Mouse (Mus musculus) Muller cell, postnatal 12 days (primary cell): ENCODE data around the gene Heatr6.

Source experiments
- DNase-seq: peaks from one replicate; pipeline ENCODE4 v3.0.0-alpha.2; 2015; ENCODE audit errors: inconsistent ontology term

The Heatr6 gene

DNA sequence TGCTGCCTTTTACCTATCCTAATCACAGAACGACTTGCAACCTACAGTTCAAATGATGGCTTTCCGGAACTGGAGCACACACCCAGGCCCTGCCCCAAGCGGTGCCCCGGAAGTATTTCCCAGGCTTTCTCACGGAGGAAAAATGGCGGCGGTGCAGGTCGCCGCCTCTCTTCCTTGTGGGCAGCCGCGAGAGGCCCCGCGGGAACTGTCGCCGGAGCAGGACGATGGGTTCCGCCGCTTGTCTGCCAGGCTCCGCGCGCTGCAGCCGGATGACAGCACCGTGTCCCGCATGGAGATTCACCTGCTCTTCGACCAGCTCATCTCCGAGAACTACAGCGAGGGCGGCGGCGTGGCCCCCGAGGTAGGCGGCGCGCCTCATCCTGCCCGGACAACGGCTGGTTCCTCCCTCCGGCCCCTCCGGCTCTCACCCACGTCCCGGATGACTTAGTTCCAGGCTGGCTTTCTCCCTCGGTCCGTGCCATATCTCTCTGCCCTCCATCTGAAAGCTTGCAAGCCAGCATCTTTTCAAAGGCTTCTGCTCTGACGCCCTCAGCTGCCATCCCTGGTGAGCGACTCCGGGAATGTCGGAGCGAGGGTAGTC is at the start of gene Heatr6:
TSS of gene Heatr6 (plus strand) at position 116 of the 601 bp plus-strand sequence.
- peak; percentile 93 for DNase-seq

DNA sequence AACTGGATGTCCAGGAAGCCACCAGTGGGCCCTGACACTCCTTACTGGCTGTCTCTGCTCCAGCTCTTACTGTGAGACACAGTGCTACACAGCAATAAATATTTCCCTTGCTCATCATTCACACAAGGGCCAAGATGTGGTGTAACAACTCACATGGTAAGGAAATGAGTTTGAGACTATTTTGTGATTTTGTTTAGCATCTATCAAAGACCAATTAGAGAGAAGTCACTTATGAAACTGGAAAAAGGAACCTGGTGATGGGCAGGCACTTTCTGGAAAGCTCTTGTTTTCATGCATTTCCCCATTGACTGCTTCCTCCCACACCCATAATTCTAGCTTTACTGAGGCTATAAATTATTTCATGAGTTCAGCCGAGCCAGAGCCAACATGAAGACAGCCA is 49.8 kb upstream of the Heatr6 start, which contains the start of gene Wfdc17:
TSS of gene Wfdc17 (plus strand) at position 287 of the 400 bp plus-strand sequence.
- DNase-seq, result no peak

DNA sequence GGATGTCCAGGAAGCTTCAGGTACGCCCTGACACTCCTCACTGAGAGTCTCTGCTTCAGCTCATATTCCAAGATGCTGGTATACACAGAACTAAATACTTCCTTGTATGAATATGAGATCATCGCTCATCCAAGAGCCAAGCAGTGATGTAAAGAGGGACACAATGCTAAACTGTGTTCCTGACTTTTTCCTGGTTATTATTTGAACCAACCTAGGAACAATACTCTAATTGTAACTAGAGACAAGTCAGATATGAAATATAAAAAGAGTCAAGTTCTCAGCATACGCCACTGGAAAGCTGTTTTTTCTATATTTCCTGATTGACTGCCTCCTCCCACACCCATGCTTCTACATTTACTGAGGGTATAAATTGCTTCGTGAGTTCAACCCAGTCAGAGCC is 44.8 kb upstream of the Heatr6 start, which contains the start of gene Wfdc18:
TSS of gene Wfdc18 (plus strand) at position 301 of the 400 bp plus-strand sequence.
- no peak for DNase-seq

DNA sequence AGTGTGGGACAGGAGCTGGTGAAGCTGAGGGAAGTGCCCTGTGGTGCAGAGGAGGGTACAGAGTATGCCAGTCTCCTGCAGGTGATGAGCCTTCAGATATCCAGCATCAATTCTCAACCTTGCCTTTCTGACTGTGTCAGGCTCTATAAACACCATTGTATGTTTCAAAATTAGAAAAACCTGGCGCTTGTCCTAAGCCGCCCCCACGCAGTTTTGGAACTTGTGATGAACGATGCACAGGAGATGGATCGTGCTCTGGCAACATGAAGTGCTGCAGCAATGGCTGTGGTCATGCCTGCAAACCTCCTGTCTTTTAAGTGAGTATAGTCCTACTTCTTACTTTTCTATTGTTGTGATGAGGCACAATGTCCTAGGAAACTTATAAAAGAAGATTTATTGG is 43.8 kb upstream of the Heatr6 start:
- DNase-seq, result no peak

DNA sequence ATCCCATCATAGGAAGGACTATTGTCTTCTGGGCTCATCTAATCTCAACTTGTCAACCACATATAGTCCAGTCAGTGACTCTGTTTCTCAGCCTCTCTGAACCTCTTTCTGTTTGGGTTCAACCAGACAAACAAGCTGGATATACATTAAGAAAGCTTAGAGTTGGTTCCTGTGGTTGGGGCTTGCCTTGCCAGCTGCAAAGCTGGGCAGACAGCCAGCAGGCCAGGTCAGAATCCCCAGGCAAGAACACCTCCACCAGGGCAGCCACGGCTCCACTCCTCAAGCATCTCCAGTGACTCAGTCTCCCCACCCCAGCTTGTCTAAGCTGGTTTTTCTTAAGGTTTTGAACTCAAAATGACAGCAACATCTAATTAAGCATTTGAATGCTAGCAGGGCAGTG is 40.8 kb upstream of the Heatr6 start:
- no peak for DNase-seq

DNA sequence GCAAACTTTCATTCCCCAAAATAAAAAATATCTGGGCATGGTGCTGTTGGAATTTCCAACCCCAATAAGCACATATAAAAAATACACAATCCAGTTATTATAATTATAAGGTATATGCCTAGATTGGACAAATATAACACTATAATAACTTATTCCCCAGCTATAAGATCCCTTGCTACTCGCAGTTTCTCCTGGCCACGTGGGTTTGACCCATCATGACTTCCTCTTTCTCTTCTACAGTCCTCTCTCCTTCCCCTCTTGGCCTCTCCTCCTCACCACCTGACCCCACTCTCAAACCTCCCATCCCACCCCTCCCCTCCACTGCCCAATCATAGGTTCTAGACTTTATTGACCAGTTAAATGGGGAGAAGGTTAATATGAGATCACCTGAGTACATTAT is 39.6 kb upstream of the Heatr6 start:
- DNase-seq, result no peak

DNA sequence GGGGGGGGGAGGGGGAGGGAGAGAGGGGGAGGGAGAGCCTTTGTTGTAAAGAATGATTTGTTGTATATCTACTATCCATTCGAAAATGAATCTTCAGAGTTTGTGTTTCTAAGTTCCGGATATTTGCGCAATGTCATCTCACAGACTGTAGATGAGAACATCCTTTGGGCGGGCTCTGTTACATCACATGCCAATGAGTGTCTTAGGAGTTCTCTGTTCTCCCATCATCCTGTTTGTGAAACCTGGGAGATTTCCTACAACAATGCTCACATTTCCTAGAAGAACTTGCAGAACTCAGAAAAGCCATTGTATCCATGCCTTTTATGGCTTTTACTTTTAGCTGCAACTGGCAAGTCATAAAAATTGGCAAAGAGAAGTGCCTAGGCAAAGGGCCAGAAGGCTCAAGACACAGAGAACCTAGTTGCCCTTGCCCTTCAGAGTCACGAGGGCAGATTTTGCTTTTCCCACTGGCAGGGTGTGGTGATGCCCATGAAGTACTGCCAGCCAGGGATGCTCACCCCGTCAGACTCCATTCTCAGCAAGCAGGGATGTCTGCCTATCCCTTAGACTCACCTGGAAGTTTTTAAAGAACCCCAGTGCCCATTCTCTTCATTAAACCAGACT is 36.3 kb upstream of the Heatr6 start:
- DNase-seq, result no peak

DNA sequence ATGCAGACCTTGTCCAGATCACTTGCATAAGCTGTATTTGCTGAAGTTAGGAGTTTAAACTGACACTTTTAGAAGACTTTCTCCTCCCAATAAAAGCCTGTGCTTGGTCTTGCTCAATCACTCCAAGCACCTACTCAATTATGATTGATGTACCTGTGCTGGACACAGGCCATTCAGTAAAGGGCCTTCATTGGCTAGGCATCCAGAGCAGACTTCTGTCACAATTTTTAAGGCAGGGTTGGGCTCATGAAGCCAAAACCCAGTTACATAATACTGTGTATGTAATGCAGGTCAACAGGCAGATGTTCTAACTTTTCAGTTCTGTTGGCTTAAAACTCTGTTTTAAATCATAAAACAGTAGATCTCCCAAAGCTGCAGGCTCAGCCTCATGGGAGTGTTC is 32.7 kb upstream of the Heatr6 start:
- DNase-seq, result no peak

DNA sequence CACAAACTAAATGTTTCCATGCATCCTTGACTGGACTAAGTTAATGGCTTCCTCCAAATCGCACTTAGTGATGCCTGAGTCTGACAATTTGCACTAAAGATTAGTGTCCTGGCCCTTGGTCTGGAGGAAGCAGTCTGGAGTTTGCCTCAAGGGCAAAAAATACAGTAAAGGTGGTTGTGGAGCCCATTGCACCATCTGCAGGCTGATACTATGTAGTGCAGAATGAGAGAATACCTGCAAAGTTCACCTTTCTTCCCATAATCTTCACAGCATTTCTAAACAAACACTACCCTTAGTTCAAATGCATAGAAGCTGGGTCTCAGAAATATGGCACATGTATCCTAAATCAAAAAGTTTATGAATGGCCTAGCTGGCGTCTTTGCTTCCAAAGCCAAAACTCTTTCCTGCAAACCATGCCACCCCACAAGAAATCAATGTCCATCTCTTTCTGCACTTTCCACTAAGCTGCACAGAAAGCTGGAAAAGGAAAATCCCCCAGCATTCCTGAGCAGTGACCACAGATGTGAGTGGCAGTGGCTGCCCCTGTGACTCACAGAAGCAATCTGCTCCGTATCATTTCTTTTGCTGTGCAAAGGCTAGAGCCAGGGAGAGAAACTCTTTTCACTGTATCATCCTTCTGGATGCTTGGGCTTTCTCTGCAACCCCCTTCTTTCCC is 24.6 kb upstream of the Heatr6 start:
- DNase-seq, result peak; percentile 57

GRCm38 (mm10) chr11:83731116-83731515 is 22.4 kb upstream of the Heatr6 start:
- no peak for DNase-seq

- no peak for DNase-seq
These were observed 20.3 kb upstream of the Heatr6 start for GRCm38 (mm10) chr11:83733071-83733640.

DNA sequence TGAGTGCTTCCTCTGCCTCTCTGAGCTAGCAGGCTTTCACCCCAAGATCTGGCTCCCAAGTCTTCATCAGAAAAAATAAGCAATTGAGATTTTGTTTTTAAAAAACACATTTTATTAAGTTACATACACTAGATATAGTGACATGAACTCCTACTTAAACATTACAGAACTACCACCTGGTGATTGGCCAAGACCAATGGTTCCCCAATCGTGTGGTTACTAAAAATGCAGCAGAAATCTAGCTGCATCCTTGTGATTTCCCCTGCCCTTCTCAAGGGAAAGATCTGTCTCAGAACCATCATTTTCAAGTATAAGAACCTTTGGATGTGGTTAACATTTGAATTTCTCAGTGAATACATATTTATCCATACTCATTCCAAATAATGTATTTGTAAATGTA is 19.3 kb upstream of the Heatr6 start:
- DNase-seq, result no peak

DNA sequence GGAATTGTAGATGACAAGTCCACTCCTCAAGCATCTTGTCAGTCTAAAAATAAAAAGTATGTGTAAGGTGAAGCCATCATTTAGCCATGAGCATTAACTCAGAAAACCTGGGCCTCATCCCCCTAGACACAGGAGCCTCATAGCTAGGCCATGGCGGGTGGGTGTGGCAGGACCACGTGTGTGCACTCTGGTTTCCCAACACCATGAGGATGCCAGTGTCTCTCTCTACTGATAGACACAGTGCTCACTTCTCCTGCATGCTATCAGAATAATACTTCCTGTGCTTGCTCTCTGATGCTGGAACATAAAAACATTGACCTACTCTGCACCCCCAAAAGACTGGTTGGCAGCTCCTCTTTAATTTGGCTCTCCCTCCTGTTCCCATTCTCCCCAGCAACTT is 17.6 kb upstream of the Heatr6 start:
- DNase-seq, result no peak

GRCm38 (mm10) chr11:83737109-83737558 is 16.4 kb upstream of the Heatr6 start:
- no peak for DNase-seq

- DNase-seq, result peak; percentile 29
These were observed 14.3 kb upstream of the Heatr6 start for GRCm38 (mm10) chr11:83739241-83739640.

- DNase-seq, result no peak
These were observed 13.0 kb upstream of the Heatr6 start for GRCm38 (mm10) chr11:83740443-83740991.

GRCm38 (mm10) chr11:83741841-83742240 is 11.7 kb upstream of the Heatr6 start:
- DNase-seq, result no peak

- DNase-seq, result no peak
These were observed 10.7 kb upstream of the Heatr6 start for GRCm38 (mm10) chr11:83742731-83743355.

DNA sequence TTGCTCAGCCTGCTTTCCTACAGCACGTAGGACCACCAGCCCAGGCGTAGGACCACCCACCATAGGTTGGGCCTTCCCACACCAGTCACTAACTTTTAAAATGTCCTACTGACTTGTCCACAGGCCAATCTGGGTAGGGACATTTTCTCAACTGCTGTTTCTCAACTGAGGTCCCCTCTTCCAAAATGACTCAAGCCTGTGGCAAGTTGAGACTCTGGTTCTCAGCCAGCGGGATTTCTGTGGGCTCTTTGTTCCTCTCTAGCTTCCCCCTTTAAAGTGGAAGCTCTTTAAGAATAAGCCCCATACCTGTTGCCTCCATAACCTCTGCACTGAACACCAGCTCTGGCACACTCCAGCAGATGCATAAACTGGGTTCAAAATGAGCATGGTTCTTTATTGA is 10.0 kb upstream of the Heatr6 start:
- DNase-seq, result no peak

DNA sequence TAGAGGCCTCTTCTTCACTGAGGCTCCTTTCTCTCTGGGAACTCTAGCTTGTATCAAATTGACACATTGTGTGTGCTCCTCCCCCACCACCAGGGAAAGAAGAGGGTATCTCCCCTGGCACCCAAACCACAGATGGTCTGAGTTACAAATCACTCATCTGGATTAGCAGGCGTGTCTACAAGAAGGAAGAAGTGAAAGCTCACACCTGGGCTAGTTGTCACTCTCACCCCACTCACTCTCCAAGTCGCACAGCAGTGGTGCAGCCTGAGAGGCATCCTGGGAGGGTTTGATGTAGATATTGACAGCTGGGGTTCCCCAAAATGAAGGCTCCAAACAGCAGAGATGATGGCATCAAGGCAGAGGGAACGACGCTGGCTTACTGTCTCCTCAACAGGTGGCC is 7.3 kb upstream of the Heatr6 start:
- DNase-seq, result no peak

- DNase-seq, result no peak
These were observed 6.8 kb upstream of the Heatr6 start, which contains the start of gene Wfdc21 for GRCm38 (mm10) chr11:83746681-83747080. Gene Wfdc21 (plus strand): TSS chr11:83746940.
